Mouse (Mus musculus) spleen, adult 18-20 months (tissue): ENCODE data around the gene March8.
"Not testable (repeated sequence)": the region's sequence is repeated elsewhere in the genome, so short reads cannot be mapped to it uniquely, and the experiment has no call there.

ENCODE experiments used
- DNase-seq, 2 experiments: peaks; one replicate each; pipeline ENCODE4 v3.0.0; 2022; ENCODE audit warnings: mixed read lengths in 2 of 2

Gene March8

DNA sequence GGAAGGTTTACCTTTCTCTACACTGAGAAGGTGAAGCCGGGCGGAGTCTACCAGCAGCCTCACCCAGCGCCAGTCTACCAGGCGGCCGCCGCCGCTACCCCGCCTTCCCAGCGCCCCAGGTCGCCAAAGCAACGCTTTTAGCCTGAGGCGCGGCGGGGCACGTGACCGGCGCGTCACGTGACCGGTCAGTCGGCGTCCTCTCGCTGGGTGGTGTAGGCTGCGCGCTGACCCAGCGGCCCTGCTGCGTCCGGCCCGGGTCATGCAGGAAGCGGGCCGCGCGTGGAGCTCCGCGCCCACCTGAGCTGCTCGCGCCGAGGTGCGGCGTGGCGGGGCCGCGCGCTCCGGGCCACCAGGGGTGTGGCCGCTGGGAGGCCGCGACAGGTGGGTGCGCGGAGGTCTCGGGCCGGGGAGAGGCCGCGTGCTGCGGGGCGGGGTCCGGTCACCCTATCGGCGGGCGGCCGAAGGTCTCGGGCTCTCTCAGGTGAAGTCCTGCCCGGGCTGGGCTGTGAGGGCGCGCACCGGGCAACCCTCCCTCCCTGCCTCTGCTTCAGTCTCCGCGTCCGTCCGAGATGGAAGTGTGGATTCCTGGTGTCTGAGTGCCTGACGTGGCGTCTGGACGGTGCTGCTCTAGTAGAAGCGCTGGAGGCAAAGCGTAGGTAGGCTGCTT lies at the start of gene March8:
Gene March8, plus strand, starts transcription at position 190 of the 667 bp plus-strand sequence.
- DNase-seq, result peak; percentile 50 to 53

DNA sequence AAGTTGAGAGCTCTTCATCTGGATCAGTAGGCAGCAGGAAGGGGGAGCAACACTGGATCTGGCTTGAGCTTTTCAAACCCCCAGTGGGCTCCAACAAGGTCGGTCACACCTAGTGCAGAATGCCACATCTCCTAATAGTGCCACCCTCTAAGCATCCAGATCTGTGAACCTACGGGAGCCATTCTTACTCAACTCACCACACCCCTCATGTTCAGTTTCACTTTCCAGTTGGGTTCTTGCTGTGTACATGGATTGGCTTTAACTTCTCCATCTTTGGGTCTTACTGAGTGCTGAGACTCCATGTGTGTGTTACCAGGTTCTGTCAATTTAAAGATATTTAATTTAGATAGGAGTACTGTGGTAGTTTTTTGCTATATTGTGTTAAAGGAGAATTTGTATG lies 26.4 kb upstream of the March8 start:
- DNase-seq, result no peak

DNA sequence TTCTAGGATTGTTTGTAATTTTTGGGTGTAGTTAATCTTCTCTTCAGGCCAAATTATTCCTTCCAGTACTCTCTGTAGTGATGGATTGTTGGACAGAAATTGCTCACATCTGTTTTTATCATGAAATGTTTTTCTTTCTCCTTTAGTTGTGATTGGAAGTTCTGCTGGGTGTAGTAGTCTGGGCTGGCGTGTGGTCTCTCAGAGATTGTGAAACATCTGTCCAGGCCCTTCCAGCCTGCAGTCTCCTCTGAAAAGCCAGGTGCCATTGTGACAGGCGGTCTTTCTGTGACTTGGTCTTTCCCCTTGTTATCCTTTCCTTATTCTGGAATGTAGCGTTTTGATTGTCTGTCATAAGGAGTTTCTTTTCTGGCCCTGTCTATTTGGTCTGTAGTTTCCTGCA lies 18.6 kb upstream of the March8 start:
- no peak for DNase-seq

DNA sequence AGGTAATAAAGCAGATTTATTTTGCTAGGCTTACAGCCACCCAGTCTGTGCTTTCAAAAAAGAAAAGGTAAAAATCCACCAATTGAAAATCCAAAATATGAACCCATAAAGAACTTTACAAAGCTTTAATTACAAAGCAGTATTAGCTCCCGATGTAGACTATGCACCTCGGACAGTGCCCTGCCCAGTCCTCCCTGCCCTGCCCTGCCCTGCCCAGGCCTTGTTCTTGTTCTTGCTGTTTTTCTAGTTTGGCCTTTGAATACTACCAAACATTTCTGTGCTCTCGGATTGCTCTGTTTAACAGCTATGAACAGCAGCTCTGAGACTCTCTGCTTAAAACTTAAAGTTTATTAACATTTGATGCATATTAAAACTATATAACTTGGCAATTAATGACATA lies 11.2 kb upstream of the March8 start:
- no peak for DNase-seq

DNA sequence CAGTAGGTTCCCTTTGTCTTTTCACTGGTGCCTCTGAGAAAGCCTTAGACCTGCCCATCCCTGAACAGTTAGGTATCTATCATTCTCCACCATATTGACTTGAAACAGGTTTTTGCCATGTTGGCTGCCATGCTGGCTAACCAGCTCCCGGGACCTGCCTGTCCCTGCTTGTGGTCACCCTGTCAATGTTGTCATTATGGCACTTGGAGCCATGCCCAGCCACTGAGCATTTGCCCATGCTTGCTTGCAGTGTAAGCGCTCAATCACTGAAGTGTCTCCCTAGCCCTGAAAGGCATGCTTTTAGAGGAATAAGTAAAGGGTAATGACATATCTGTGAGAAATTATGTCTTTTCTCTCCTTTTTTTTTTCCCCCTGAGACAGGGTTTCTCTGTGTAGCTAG lies 6.4 kb upstream of the March8 start:
- DNase-seq, result no peak

DNA sequence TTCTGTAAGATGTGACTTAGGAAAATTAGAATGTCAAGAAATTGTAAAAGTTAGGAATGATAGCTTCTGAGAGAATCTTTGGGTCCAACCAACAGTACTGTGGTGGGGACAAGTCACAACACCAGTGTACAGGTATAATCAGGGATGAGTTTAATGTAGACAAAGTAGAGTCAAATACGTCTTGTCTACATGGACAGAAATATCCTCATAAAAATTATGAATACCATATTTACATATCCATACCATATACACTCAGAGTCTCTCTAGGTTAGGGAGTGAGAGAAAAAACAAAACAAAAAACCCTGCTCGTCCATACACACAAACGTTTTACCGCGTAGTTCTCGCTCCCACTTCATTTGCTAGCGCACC lies 374 bp upstream of the March8 start:
- no peak for DNase-seq

DNA sequence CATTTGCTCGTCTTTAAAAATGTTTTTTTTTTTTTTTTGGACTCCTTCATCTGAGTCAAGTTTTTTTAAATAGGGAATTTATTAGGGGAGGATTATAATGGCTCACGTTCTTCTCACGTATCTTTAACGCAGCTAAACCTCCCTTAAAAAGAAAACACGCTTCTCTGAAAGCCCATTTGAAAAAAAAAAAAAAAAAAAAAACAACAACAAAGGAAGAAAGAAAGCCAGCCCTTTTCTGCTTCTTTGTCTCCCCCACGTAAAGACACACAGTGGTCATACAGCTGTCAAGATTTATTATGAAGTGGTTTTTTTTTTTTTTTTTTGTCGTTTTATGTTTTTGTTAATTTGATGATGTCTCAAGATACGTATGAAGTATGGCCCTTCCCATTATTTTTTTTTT lies 696 bp downstream of the March8 start:
- DNase-seq, result no peak

DNA sequence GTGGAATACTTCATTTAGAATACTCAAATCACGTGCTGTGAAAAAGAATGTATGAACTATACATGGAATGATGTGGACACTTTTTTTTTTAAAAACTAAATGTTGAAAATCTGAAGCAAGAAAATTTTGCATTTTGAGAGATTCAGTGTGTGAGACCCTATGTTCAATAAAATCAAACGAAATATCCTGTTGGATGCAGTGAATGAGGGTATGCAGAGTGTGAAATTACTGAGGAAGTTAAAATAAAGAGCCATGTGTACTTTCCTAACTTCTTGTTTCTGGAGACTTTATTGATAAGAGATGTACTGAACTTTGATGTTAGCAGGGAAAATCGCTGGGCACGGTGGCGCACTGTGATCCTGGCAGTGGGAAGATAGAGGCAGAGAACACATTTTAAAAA lies 1.3 kb downstream of the March8 start:
- no peak for DNase-seq

DNA sequence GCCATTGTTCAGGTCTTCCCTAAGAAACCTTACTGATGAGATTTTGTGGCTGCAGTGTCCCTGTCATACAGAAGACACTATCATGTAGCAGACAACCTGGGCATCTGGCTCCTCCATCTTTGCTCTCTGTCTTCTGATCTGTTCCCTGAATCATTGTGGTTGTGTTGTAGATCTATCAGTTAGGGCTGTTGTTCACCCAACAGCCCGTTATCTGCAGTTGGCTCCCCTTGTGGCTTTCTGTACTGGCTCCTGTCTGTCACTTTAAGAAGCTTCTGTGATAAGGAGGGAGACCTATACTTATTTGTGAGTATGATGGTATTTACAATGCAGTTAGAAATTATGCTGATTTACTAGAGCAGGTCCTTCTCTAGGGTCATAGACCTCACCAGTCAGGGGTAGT lies 2.7 kb downstream of the March8 start:
- DNase-seq, result no peak

DNA sequence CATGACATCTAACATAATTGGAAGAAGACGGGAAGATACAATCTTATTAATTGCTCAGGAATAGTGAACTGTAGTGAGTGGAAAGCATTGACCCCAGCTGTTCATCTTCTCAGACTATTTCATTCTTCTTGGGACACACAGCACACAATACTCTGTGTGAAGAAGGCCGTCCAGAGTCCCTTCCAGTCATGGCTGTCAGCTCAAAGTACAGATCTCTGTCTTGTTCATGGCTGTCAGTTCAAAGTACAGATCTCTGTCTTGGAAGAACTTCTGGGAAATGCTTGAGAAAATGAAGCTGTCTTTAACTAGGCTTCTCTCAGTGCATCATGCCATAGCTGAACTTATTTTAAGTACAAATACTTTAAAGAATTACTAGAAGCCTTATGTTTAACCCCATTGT lies 10.1 kb downstream of the March8 start:
- DNase-seq, result no peak

DNA sequence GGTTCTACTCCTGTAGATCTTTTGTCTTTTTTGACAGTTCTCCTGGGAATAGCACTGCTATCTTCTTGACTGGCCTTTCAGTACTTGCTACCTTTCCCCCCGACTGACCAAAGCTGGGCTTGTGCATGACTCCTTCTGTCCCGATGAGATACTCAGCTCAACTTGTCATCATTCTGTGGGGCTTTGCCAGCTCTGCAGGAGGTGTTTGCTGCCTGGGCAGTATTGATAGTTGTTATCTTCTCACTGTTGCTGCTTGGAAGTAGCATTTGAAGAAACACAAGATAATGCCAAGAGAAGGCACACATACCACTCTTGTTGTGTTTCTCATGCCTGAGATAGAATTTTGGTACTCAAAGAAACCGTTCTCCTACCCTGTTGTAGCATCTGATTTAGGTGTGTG lies 12.2 kb downstream of the March8 start:
- DNase-seq, result no peak

DNA sequence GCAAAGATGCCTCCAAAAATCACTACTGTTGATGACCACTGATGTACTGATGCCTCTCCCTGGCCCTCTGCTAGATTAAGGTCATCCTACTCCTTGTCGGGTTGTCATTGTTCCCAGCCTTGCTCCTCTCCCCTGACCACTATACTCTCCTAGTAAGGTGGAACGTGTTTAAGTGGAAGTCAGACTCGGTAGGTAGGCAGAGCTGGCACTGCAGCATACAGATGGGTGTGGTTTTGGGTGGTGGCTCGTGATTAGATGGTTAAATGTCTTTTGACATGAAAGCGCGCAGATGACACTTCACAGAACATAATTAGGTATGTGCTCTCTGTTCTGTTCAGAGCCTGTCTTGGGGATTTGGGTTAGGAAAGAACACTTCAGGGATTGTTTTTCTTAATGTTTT lies 12.8 kb downstream of the March8 start:
- no peak for DNase-seq

DNA sequence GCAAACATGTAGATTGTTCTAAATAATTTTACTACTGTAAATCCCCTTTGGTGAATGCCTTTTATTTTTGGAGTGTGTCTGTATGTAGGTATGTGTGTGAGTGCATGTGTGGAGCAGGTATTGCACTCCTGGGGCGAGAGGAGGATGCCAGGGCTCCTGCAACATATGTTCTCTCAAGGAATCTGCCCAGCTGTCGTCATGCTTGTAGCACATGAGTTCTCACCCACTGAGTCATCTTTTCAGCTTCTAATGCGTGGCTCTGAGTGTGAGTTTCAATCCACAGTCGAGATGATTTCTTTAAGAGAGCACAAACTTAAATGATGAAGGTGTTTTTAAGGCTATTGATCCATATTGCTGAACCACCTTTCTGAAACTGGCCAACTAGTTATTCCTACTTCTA lies 13.7 kb downstream of the March8 start:
- DNase-seq, result no peak

DNA sequence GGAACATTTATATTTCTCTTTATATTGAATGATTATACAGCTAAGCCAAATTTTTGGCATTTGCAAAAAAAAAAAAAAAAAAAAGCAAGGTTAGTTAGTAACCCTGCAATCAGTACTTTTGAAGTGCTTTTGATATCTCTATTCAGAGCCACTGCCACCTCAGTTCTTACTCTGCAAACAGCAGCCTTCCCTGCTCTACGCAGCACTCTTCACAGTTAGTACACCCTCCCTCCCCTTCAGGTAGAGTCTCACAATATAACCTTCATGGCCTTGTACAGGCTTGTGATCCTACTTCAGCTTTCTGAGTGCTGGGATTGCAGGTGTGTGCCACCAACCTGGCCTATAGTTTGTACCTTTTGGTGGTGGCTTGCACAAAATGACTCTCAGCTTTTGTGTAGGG lies 15.6 kb downstream of the March8 start:
- no peak for DNase-seq

DNA sequence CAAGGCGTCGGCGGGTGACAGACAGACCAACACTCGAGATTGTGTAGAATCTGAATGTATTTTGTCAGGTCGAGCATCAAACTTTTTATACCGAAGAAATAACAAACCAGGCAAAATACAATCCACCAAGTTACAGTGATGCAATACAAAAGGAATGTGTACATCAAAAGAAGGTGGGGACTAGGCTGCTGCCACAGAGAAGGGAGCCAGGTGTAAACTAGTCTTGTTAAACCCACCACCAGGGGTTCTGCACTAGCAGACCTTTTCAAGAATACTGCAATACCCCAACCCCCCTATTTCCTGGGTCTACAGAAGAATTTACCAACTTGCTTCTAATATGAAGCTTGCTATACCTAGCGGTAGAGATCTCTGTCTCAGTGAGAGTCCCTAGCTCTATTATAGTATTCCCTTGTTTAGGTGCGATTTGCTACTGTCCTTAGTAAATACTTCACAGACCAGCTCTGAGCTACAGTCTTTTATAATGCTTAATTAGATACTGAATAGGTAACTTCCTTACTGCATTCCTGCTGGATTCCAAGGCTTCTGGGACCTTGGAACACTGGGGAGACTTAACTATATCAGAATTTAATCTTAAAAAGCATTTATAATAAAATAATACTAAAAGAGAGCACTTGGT lies 18.6 kb downstream of the March8 start:
- not testable (repeated sequence) for DNase-seq

DNA sequence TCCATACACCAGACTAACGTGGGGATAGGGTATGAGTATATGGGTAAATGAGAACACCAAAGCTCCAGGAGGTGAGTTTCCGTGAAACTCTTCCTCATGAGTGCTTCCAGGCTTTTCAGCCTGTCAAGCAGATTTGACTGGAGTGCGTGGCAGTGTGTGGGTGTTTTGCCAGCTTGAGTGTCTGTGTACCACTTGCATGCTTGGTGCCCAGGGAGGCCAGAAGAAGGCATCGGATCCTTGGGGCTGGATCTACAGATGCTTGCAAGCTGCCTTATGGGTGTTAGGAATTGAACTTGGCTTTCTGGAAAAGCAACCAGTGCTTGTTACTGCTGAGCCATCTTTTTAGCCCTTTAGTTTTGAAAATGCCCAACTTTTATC lies 19.1 kb downstream of the March8 start:
- no peak for DNase-seq

DNA sequence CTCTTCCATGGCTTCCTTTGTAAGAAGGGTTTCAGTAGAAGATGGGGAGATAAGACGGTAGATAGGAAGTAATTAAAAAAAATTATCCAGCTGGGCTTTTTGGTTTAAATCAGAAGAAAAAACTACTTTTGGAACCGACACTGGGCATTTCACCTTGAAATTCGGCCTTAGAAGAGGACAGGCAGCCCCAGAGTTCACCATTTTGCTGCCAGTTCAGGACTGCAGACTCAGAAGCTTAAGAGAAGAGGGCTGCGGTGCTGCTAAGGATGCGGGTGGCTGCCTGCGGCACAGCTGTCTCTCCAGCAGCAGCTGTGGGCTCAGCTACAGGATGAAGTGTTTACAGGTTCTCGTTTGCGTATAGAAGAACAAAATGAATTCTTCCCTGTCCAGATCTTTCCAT lies 20.2 kb downstream of the March8 start:
- DNase-seq, result no peak

DNA sequence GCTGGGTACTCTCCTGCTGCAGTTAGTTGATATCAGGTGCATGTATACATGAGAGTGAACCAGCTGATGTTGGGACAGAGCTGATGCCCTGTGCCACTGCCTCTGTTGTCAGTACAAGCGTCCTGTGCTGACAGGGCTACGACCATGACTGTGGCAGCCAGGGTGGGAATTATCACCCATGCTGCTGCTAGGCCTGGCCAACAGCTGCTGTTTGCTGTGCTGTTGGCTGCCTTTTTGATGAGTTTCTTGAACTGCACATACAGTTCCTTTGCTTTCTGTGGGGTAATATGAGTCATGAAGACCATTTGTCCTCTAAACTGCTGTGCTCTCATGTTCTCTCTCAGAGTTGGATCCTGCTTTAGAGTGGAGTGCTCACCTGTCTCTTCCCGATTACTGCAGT lies 21.4 kb downstream of the March8 start:
- DNase-seq, result no peak

DNA sequence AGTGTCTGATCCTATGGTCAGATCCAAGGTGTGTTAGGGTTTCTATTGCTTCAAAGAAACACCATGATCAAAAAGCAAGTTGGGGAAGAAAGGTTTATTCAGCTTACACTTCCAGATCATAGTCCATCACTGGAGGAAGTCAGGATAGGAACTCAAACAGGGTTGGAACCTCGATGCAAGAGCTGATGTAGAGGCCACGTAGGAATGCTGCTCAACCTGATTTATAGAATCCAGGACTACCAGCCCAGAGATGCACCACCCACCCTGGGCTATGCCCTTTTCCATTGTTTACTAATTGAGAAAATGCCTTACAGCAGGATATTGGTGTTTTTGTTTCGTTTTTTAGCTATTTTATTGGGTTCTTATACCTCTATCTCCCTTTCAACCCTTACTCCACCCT lies 23.6 kb downstream of the March8 start:
- no peak for DNase-seq

DNA sequence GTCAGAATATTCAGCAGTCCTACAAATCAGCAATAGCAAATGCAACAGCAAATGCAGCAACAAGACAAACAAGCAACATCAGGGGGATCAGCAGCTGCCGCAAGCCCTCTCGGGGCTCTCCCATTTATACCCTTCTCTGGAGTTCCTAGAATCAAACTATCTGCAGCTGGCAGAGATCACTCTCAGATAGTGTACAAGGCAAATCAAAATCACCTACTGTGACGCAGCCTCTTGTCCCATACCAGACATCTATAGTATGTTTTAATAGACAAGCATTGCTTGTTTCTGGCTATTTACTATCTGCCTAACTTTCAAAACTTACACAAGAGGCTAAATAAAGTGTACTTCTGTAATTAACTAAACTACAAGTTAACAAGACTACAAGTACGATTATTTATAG lies 24.2 kb downstream of the March8 start:
- no peak for DNase-seq

DNA sequence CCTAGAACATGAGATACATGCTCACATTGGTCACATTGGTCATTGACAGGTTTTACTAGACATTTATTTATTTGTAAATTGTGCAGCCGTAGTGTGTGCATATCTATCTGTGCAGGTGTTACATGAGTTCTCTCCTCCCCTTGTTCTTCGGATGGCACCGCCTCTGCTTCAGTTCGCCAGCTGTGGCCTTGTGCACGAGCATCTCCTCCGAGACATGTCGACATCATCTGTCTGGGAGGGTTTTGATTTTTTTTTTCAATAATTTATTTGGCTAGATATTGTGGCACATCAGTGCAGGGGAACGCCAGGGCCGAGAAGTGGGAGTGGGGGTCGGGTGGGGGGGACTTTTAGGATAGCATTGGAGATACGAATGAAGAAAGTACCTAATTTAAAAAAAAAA lies 30.1 kb downstream of the March8 start:
- DNase-seq, result no peak

DNA sequence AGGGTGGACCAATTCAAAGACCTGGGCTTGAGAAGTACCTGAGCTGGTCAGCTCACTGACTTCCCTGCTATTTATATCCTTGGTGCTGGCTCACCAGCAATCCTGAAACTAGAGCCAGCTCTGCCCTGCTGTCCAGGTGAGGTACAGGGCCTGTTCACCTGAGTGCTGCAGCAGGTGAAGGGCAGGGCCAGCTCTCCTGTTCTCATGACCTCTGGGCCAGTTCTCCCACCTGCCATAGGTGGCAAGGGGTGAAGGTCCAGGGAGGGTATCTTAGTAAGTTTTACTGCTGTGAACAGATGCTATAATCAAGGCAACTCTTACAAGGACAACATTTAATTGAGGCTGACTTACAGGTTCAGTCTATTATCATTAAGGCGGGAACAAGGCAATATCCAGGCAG lies 32.0 kb downstream of the March8 start:
- no peak for DNase-seq

DNA sequence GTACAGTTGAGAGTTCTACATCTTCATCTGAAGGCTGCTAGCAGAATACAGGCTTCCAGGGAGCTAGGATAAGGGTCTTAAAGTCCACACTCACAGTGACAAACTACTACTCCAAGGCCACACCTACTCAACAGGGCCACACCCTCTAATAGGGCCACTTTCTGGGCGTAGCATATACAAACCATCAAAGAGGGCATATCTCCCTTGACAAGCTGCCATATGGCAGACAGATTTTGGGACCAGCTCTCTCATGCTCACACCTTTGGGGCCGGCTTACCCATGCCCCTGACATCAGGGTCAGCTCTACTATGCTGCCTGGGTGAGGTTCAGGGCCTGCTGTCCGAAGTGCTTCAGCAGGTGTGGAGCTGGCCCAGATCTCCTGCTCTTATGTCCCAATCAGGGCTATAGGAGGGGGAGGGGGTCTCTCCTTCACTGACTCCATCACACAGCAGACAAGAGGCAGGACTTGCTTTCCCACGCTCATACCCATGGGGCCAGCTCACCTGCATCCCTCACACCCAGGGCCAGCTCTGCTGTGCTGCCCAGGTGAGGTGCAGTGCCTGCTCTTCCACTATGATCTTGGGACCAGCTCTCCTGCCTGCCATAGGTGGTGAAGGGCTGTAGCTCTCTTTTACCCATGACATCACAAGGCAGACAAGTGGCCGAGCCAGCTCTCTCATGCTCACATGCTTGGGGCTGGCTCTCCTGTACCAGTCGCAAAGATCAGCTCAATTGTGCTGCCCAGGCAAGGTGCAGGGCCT lies 32.6 kb downstream of the March8 start:
- no peak for DNase-seq

DNA sequence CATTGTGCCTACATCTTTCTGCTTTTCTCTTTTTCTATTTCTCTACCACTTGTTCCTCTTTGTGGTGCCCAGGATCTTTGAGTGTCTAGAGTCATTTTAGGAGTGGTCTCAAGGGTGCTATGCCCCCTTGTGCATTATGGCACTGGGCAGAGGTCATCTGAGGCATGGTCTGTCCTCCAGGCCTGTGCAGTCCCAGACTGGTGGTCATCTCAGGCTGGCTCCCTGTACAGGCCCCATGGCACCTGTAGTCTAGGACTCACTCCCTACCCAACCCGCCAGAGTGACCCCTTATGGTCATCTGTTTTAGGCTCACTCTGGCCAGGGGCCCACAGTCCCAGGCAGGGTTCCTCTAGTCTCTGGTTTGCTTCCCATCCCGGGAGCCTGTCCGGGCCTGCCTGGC lies 33.7 kb downstream of the March8 start:
- DNase-seq, result no peak

DNA sequence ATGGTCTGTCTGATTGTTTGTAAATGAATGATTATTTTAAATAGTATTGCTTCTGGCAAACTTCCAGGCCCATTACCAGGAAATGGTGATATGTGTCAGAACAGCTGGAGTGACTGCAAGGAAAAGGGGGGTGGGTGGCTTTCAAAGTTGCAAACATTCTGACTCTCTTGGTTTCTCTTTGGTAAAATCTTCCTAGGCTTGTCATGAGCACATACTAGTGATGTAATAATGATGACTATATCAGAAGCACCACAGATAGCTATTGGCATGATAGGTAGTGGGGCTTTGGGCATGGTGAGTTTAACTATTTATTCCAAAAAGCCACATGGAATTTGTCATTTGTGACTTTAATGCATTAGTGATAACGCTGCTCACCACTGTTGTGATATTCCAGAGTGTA lies 36.3 kb downstream of the March8 start:
- DNase-seq, result no peak
